11 mouse cellular contexts compared by ENCODE assay signal in the genomic region with DNA sequence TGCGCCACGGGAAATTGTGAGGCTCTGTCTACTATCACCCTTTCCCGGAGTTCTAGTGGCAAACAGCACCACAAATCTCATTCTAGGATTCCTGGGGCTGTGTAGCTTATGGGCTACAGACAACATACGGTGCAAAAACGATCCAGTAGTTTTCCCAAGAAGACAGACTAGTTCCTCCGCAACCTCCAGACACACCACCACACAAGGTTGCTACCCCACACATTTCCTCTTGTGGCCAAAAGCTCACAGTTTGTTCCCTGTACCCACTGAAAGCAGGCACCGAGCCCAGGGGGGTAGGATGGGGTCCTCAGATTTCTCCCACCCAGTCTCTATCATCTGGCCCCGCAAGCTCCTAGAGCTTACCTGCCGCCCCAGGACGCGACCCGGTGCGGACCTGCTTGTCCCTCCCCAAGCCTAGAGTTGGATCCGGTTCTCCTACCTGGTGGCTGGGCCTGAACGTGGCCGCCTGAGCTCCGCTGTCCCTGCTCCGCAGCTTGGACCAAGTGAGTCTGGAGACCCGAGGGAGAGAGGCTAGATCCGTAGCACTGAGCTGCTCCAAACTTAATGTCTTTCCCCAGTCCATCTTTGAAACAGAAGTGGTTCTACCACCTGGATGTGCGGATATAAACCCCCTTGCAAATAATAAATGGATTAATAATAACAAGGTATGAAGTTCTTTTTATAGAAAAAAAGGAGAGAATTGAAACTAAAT. TPM values are rescaled to one million over a fixed set of nuclear protein-coding genes. Genes with fewer than 3 reads are reported as not detected.
DNase-seq lines count a peak whose midpoint lies in the region; ATAC-seq and TF ChIP-seq lines count a peak whose summit lies in the region.
"Had no signal": no experiment of that assay in that cellular context is flagged by ENCODE, and none has a peak within 500 bp of the region (broad histone marks: within the 10 kb centered on the region; RNA-seq: fewer than 3 reads in every experiment).

No protein-coding gene starts in this region.

- no peak for TF ChIP-seq CTCF in brain, embryonic 14.5 days (IDR thresholded peaks at IDR 0.05; ENCODE audit: borderline replicate concordance, extremely low read depth, insufficient read depth, insufficient read length)

- peaks cover 37% of the 10 kb centered on the region for H3K4me1 ChIP-seq in kidney, embryonic 15.5 days
- H3K4me1 ChIP-seq in embryonic facial prominence, embryonic 14.5 days (ENCODE audit: control insufficient read depth, insufficient read depth, low read length), result peaks cover 10% of the 10 kb centered on the region; the same call in 1 of the 2 replicates
- peaks cover 7% of the 10 kb centered on the region; the same call in 1 of the 2 replicates for H3K4me1 ChIP-seq in limb, embryonic 14.5 days (ENCODE audit: control insufficient read depth, insufficient read depth, low read length)

- no peaks in the 10 kb centered on the region for H3K9me3 ChIP-seq in kidney, embryonic 15.5 days (replicated peaks)
- H3K9me3 ChIP-seq in embryonic facial prominence, embryonic 14.5 days (ENCODE audit: control insufficient read depth, low read length), result no peaks in the 10 kb centered on the region
- no peaks in the 10 kb centered on the region for H3K9me3 ChIP-seq in limb, embryonic 14.5 days (ENCODE audit: control insufficient read depth, low read length)
- H3K9me3 ChIP-seq: neural tube, embryonic 12.5 days had no signal

- no peak for DNase-seq in kidney, adult 8-10 months
- DNase-seq in brain, embryonic 14.5 days (ENCODE audit: low read depth), result peak; percentile 56
- no peak for DNase-seq in embryonic facial prominence, embryonic 14.5 days (ENCODE audit: low spot score)
- DNase-seq in limb, embryonic 14.5 days (ENCODE audit: low spot score), result no peak
- no peak for DNase-seq in frontal cortex, postnatal 14 days (ENCODE audit: low spot score in 2 of 2)

- H3K9ac ChIP-seq in kidney, embryonic 15.5 days, result no peak overlapping the region
- peak overlapping the region; percentile 67 for H3K9ac ChIP-seq in embryonic facial prominence, embryonic 14.5 days (ENCODE audit: low read depth, low read length)
- H3K9ac ChIP-seq in limb, embryonic 14.5 days (ENCODE audit: low read depth, low read length, severe bottlenecking), result no peak overlapping the region
- H3K9ac ChIP-seq: neural tube, embryonic 12.5 days had no signal

- H3K27me3 ChIP-seq in kidney, embryonic 15.5 days, result peaks cover 98% of the 10 kb centered on the region
- peaks cover 97% of the 10 kb centered on the region for H3K27me3 ChIP-seq in embryonic facial prominence, embryonic 14.5 days (replicated peaks; ENCODE audit: control insufficient read depth, insufficient read depth, low read length)
- H3K27me3 ChIP-seq in limb, embryonic 14.5 days (ENCODE audit: control insufficient read depth, insufficient read depth, low read length), result peaks cover 96% of the 10 kb centered on the region

- H3K4me2 ChIP-seq in kidney, embryonic 15.5 days, result peak overlapping the region; percentile 5; the same call in 1 of the 2 replicates
- peak overlapping the region; percentile 72 for H3K4me2 ChIP-seq in embryonic facial prominence, embryonic 14.5 days (ENCODE audit: low read depth, low read length)
- H3K4me2 ChIP-seq in limb, embryonic 14.5 days (replicated peaks; ENCODE audit: low read depth, low read length, severe bottlenecking), result peak overlapping the region; percentile 39

- TF ChIP-seq POLR2A in brain, embryonic 14.5 days (IDR thresholded peaks at IDR 0.05; ENCODE audit: borderline replicate concordance, extremely low read depth, insufficient read depth, insufficient read length, poor library complexity, severe bottlenecking), result no peak
- no peak for TF ChIP-seq POLR2A in limb, embryonic 14.5 days (IDR thresholded peaks at IDR 0.05; ENCODE audit: borderline replicate concordance, extremely low read depth, insufficient read depth, insufficient read length)

- no peak overlapping the region for H3K27ac ChIP-seq in kidney, embryonic 15.5 days
- H3K27ac ChIP-seq in embryonic facial prominence, embryonic 14.5 days (replicated peaks; ENCODE audit: low read depth, low read length), result peak overlapping the region; percentile 77
- no peak overlapping the region for H3K27ac ChIP-seq in limb, embryonic 14.5 days (replicated peaks; ENCODE audit: low read depth, low read length)
- H3K27ac ChIP-seq: neural tube, embryonic 12.5 days had no signal

- H3K4me3 ChIP-seq in kidney, embryonic 15.5 days (replicated peaks), result 0 out of 2 replicates have a peak overlapping the region, but pooled peaks have one; percentile 1
- H3K4me3 ChIP-seq in embryonic facial prominence, embryonic 14.5 days (ENCODE audit: low read depth, low read length), result peak overlapping the region; percentile 38
- peak overlapping the region; percentile 17 for H3K4me3 ChIP-seq in limb, embryonic 14.5 days (replicated peaks; ENCODE audit: low read length)
- H3K4me3 ChIP-seq: neural tube, embryonic 12.5 days had no signal

- WGBS in kidney, embryonic 15.5 days, result 2% methylated on average over 21 of the region's 21 CpGs
- 2% methylated on average over 21 of the region's 21 CpGs for WGBS in embryonic facial prominence, embryonic 14.5 days
- WGBS in limb, embryonic 14.5 days, result under 1% methylated on average over 21 of the region's 21 CpGs

- no peaks in the 10 kb centered on the region for H3K36me3 ChIP-seq in kidney, embryonic 15.5 days
- no peaks in the 10 kb centered on the region for H3K36me3 ChIP-seq in embryonic facial prominence, embryonic 14.5 days (ENCODE audit: control insufficient read depth, insufficient read depth, low read length)
- H3K36me3 ChIP-seq in limb, embryonic 14.5 days (ENCODE audit: control insufficient read depth, insufficient read depth, low read length), result no peaks in the 10 kb centered on the region
- H3K36me3 ChIP-seq: neural tube, embryonic 12.5 days had no signal

- ATAC-seq in kidney, embryonic 15.5 days (replicated peaks; ENCODE audit: low FRiP score), result no peak
- no peak for ATAC-seq in embryonic facial prominence, embryonic 14.5 days (ENCODE audit: low read depth)
- no peak for ATAC-seq in limb, embryonic 14.5 days (ENCODE audit: low FRiP score, low read depth)
- ATAC-seq in activated CD4-positive, CD25-positive, alpha-beta regulatory T cell, adult 4 months, result no peak
- ATAC-seq in erythroblast, adult 5-6 weeks (replicated peaks; ENCODE audit: low FRiP score, poor library complexity, severe bottlenecking), result no peak

RNA-seq across cellular contexts. Expression of gene Dlx6, which starts 1.9 kb away (rescaled TPM):
- 0.24 TPM in 1 of 2 replicates, not detected in the other for polyA plus RNA-seq in kidney, embryonic 15.5 days (2015; fragmentation: Nextera tagmentation; extraction: Ambion mirVana)
- 13.2 and 22.9 TPM in 2 replicates for polyA plus RNA-seq in brain, embryonic 14.5 days (2012; rRNA removed)
- polyA plus RNA-seq in embryonic facial prominence, embryonic 14.5 days (2014; fragmentation: Nextera tagmentation; extraction: Ambion mirVana), result 2.8 and 3.7 TPM in 2 replicates
- polyA plus RNA-seq in limb, embryonic 14.5 days (2012; rRNA removed), result 6.8 and 7.4 TPM in 2 replicates
- 1.00 and 1.8 TPM in 2 replicates for polyA plus RNA-seq in limb, embryonic 14.5 days (2014; fragmentation: Nextera tagmentation; extraction: Ambion mirVana)
- polyA plus RNA-seq in activated CD4-positive, CD25-positive, alpha-beta regulatory T cell, adult 4 months (2017; shearing (Covaris generic)), result not detected
- not detected in 2 replicates for total RNA-seq in erythroblast, adult 5-6 weeks (2015; ENCODE audit: low replicate concordance)
- total RNA-seq in erythroblast, adult 5-6 weeks (2017; ENCODE audit: low replicate concordance), result not detected in 2 replicates
- polyA plus RNA-seq: liver, embryonic 16.5 days; neural tube, embryonic 12.5 days; spleen, adult 2 months had no signal

RNA-seq across cellular contexts. Expression of gene Dlx5, which starts 20.6 kb away (rescaled TPM):
- polyA plus RNA-seq in kidney, embryonic 15.5 days (2015; fragmentation: Nextera tagmentation; extraction: Ambion mirVana), result 0.35 and 3.4 TPM in 2 replicates
- polyA plus RNA-seq in brain, embryonic 14.5 days (2012; rRNA removed), result 15.5 and 20.4 TPM in 2 replicates
- 38.0 and 40.2 TPM in 2 replicates for polyA plus RNA-seq in embryonic facial prominence, embryonic 14.5 days (2014; fragmentation: Nextera tagmentation; extraction: Ambion mirVana)
- 18.8 and 20.8 TPM in 2 replicates for polyA plus RNA-seq in limb, embryonic 14.5 days (2012; rRNA removed)
- 35.1 and 35.7 TPM in 2 replicates for polyA plus RNA-seq in limb, embryonic 14.5 days (2014; fragmentation: Nextera tagmentation; extraction: Ambion mirVana)
- not detected for polyA plus RNA-seq in activated CD4-positive, CD25-positive, alpha-beta regulatory T cell, adult 4 months (2017; shearing (Covaris generic))
- not detected in 2 replicates for total RNA-seq in erythroblast, adult 5-6 weeks (2015; ENCODE audit: low replicate concordance)
- not detected in 2 replicates for total RNA-seq in erythroblast, adult 5-6 weeks (2017; ENCODE audit: low replicate concordance)
- polyA plus RNA-seq: spleen, adult 2 months had no signal

Comparison
In these comparisons a context has a peak if more than half of its experiments do, and no peak if none do; other contexts are left out.
1. H3K4me2 ChIP-seq: peak in every context shown above with its lines; median percentile 72 in embryonic facial prominence, embryonic 14.5 days; 39 in limb, embryonic 14.5 days; 5 in kidney, embryonic 15.5 days.